ENCODE assay signal across 9 mouse cellular contexts in the genomic region with DNA sequence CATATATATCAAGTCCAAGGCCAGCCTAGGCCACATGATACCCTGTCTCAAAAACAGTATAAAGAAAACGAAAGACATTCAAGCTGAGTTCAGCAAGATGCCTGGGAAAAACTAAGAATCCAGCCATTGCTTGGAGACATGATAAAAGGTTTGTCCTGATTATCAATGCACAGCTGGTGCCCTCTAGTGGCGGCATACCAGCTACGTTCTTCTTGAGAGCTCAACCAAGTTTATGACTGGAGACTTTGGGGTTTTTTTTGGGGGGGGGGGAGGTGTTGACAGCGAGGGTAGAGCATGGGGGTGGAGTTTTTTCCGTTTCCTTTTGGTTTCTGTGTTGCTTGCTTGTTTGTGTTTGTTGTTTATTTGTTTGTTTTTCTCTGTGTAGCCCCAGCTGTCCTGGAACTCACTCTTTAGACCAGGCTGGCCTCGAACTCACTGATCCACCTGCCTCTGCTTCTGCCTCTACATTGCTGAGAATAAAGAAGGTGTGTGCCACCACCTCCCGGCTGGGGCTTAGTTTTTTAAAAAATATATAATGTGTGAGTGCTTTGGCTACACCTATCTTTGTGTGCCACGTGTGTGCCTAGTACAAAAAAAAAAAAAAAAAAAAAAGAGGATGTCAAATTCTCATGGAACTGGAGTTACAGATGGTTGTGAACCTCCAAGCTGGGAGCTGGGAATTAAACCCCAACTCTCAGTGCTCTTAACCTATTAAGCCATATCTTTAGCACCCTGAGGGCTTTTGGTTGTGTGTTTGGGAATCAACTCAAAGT. TPM values are rescaled to one million over a fixed set of nuclear protein-coding genes. Genes with fewer than 3 reads are reported as not detected.
DNase-seq lines count a peak whose midpoint lies in the region; ATAC-seq and TF ChIP-seq lines count a peak whose summit lies in the region.
"Had no signal": no experiment of that assay in that cellular context is flagged by ENCODE, and none has a peak within 500 bp of the region (broad histone marks: within the 10 kb centered on the region; RNA-seq: fewer than 3 reads in every experiment).

No protein-coding gene starts in this region.

- peak; percentile 74 for DNase-seq in hindbrain, embryonic 10.5 days (ENCODE audit: low spot score)
- DNase-seq in MN1 (ENCODE audit: low spot score), result peak; percentile 80
- DNase-seq in cerebellum, adult 9-10 months, result peak; percentile 86
- DNase-seq in gastrocnemius, postnatal 25 days, result peak; percentile 39
- peak; percentile 62 to 79 for DNase-seq in layer of hippocampus, adult 2 months (ENCODE audit: low spot score in 2 of 2)
- peak; percentile 69 to 83 for DNase-seq in lung, postnatal 4 days
- DNase-seq in spleen, postnatal 14 days (ENCODE audit: low spot score in 2 of 2), result peak; percentile 66 to 81

- no peaks in the 10 kb centered on the region for H3K36me3 ChIP-seq in hindbrain, embryonic 10.5 days
- H3K36me3 ChIP-seq in hindbrain, embryonic 12.5 days, result no peaks in the 10 kb centered on the region
- H3K36me3 ChIP-seq: midbrain, embryonic 12.5 days had no signal

- WGBS in hindbrain, embryonic 10.5 days, result 30% methylated on average over 8 of the region's 8 CpGs
- 29% methylated on average over 8 of the region's 8 CpGs for WGBS in hindbrain, embryonic 12.5 days

- peak; percentile 80 for TF ChIP-seq CTCF in layer of hippocampus, adult 2 months (conservative IDR thresholded peaks at IDR 0.05)

- ATAC-seq in hindbrain, embryonic 12.5 days (ENCODE audit: low FRiP score), result no peak

- H3K27ac ChIP-seq in hindbrain, embryonic 10.5 days, result no peak overlapping the region
- no peak overlapping the region for H3K27ac ChIP-seq in hindbrain, embryonic 12.5 days
- no peak overlapping the region for H3K27ac ChIP-seq in layer of hippocampus, adult 2 months
- H3K27ac ChIP-seq: midbrain, embryonic 12.5 days had no signal

- H3K9ac ChIP-seq in hindbrain, embryonic 12.5 days, result no peak overlapping the region
- H3K9ac ChIP-seq: midbrain, embryonic 12.5 days had no signal

- no peaks in the 10 kb centered on the region for H3K27me3 ChIP-seq in hindbrain, embryonic 10.5 days (ENCODE audit: insufficient read depth, poor library complexity, severe bottlenecking)
- no peaks in the 10 kb centered on the region for H3K27me3 ChIP-seq in hindbrain, embryonic 12.5 days

- H3K4me3 ChIP-seq in hindbrain, embryonic 10.5 days, result no peak overlapping the region
- H3K4me3 ChIP-seq in hindbrain, embryonic 12.5 days, result no peak overlapping the region
- no peak overlapping the region for H3K4me3 ChIP-seq in layer of hippocampus, adult 2 months
- H3K4me3 ChIP-seq: midbrain, embryonic 12.5 days had no signal

- no peaks in the 10 kb centered on the region for H3K4me1 ChIP-seq in hindbrain, embryonic 10.5 days (replicated peaks)
- H3K4me1 ChIP-seq in hindbrain, embryonic 12.5 days, result no peaks in the 10 kb centered on the region
- H3K4me1 ChIP-seq: midbrain, embryonic 12.5 days had no signal

- H3K9me3 ChIP-seq in hindbrain, embryonic 10.5 days, result peaks cover 9% of the 10 kb centered on the region
- 0 out of 2 replicates have a peak, but pooled peaks cover 10% of the 10 kb centered on the region for H3K9me3 ChIP-seq in hindbrain, embryonic 12.5 days (replicated peaks)

- no peak overlapping the region for H3K4me2 ChIP-seq in hindbrain, embryonic 12.5 days (replicated peaks)
- H3K4me2 ChIP-seq: midbrain, embryonic 12.5 days had no signal

RNA-seq across cellular contexts. Expression of a gene that starts 3.9 kb away (rescaled TPM):
- polyA plus RNA-seq in hindbrain, embryonic 10.5 days (2016; fragmentation: Nextera tagmentation; extraction: Ambion mirVana), result 0.96 and 0.97 TPM in 2 replicates
- polyA plus RNA-seq in hindbrain, embryonic 12.5 days (2016; fragmentation: Nextera tagmentation; extraction: Ambion mirVana), result 0.79 and 2.0 TPM in 2 replicates
- total RNA-seq in gastrocnemius, postnatal 25 days (2021), result 1 to 10 TPM; 1.6 to 2.9 TPM
- 1 to 10 TPM in 1 of 2 experiments, under 1 TPM in 1; 0.90 to 2.6 TPM for total RNA-seq in layer of hippocampus, adult 2 months (2021)

RNA-seq across cellular contexts. Expression of a gene that starts 10.2 kb away (rescaled TPM):
- polyA plus RNA-seq in hindbrain, embryonic 10.5 days (2016; fragmentation: Nextera tagmentation; extraction: Ambion mirVana), result 7.7 and 13.0 TPM in 2 replicates
- 23.3 and 25.4 TPM in 2 replicates for polyA plus RNA-seq in hindbrain, embryonic 12.5 days (2016; fragmentation: Nextera tagmentation; extraction: Ambion mirVana)
- 10 to 100 TPM; 13.1 to 13.2 TPM for total RNA-seq in gastrocnemius, postnatal 25 days (2021)
- 10 to 100 TPM; 32.0 to 35.5 TPM for total RNA-seq in layer of hippocampus, adult 2 months (2021)

RNA-seq across cellular contexts. Expression of a gene that starts 19.2 kb away (rescaled TPM):
- polyA plus RNA-seq in hindbrain, embryonic 10.5 days (2016; fragmentation: Nextera tagmentation; extraction: Ambion mirVana), result 0.05 TPM in 1 of 2 replicates, not detected in the other
- not detected in 2 replicates for polyA plus RNA-seq in hindbrain, embryonic 12.5 days (2016; fragmentation: Nextera tagmentation; extraction: Ambion mirVana)
- total RNA-seq in gastrocnemius, postnatal 25 days (2021), result under 1 TPM; 0.13 to 0.23 TPM
- under 1 TPM; 0.39 to 0.59 TPM for total RNA-seq in layer of hippocampus, adult 2 months (2021)

RNA-seq across cellular contexts. Expression of a gene that starts 23.4 kb away (rescaled TPM):
- polyA plus RNA-seq in hindbrain, embryonic 10.5 days (2016; fragmentation: Nextera tagmentation; extraction: Ambion mirVana), result 32.2 and 37.4 TPM in 2 replicates
- polyA plus RNA-seq in hindbrain, embryonic 12.5 days (2016; fragmentation: Nextera tagmentation; extraction: Ambion mirVana), result 43.4 and 46.7 TPM in 2 replicates
- total RNA-seq in gastrocnemius, postnatal 25 days (2021), result 10 to 100 TPM; 29.1 to 36.9 TPM
- 10 to 100 TPM; 79.7 to 81.0 TPM for total RNA-seq in layer of hippocampus, adult 2 months (2021)

RNA-seq across cellular contexts. Expression of a gene that starts 41.4 kb away (rescaled TPM):
- polyA plus RNA-seq in hindbrain, embryonic 10.5 days (2016; fragmentation: Nextera tagmentation; extraction: Ambion mirVana), result 22.0 and 22.3 TPM in 2 replicates
- 16.9 and 19.2 TPM in 2 replicates for polyA plus RNA-seq in hindbrain, embryonic 12.5 days (2016; fragmentation: Nextera tagmentation; extraction: Ambion mirVana)
- total RNA-seq in gastrocnemius, postnatal 25 days (2021), result 1 to 10 TPM; 3.2 to 3.4 TPM
- total RNA-seq in layer of hippocampus, adult 2 months (2021), result 10 to 100 TPM; 12.3 to 12.4 TPM
